Mouse (Mus musculus) spleen, adult 2 months (tissue): ENCODE data around the gene Otop2. TPM values are rescaled to one million over a fixed set of nuclear protein-coding genes. Genes with fewer than 3 reads are reported as not detected.

Experiments
- DNase-seq, 2 experiments: peaks; one replicate each; pipeline versions ENCODE4 v3.0.0 to v3.0.0-alpha.2; 2012 to 2021; ENCODE audit warnings: low spot score in 2 of 2, low read depth in 1 of 2
- H3K27ac ChIP-seq: fragments of 200-500 bp; 2 replicates; pipeline ENCODE4 v1.5.1; 2012; ENCODE audit warnings: low read length, inconsistent platforms; ENCODE audit not compliant: insufficient read depth
- H3K27me3 ChIP-seq: fragments of 200-500 bp; 2 replicates; pipeline ENCODE4 v1.6.1; 2012; ENCODE audit warnings: mild to moderate bottlenecking, moderate library complexity, low read length, inconsistent platforms; ENCODE audit not compliant: control insufficient read depth, insufficient read depth
- H3K36me3 ChIP-seq: fragments of 200-500 bp; 2 replicates; pipeline ENCODE4 v1.6.1; 2012; ENCODE audit warnings: mild to moderate bottlenecking, low read length, inconsistent platforms; ENCODE audit not compliant: control insufficient read depth, insufficient read depth
- H3K4me1 ChIP-seq: fragments of 200-500 bp; 2 replicates; pipeline ENCODE4 v1.6.1; 2011; ENCODE audit warnings: inconsistent platforms; ENCODE audit not compliant: control insufficient read depth, insufficient read depth, insufficient read length
- H3K4me3 ChIP-seq: fragments of 200-500 bp; 2 replicates; pipeline ENCODE4 v1.5.1; 2011; ENCODE audit warnings: mild to moderate bottlenecking, inconsistent platforms; ENCODE audit not compliant: insufficient read depth, insufficient read length; ENCODE audit errors: extremely low read depth
- CTCF ChIP-seq: fragments of 200-500 bp; IDR thresholded peaks from 2 replicates; pipeline ENCODE4 v1.5.1; 2011; ENCODE audit warnings: mild to moderate bottlenecking, inconsistent platforms; ENCODE audit not compliant: insufficient read depth, insufficient read length, insufficient replicate concordance; ENCODE audit errors: extremely low read depth
- POLR2A ChIP-seq: fragments of 200-500 bp; IDR thresholded peaks from 2 replicates; pipeline ENCODE4 v1.6.1; 2011; ENCODE audit warnings: low read depth, low read length, inconsistent platforms
- WGBS: fragments of 180-500 bp; shearing (Covaris S2); methylation state at CpG from one replicate; pipeline ENCODE4 v1.1.7; 2018; 5-methylcytosine and 5-hydroxymethylcytosine counted together
- polyA plus RNA-seq: library from polyadenylated mRNA; depleted of rRNA; stranded (reverse); fragments of >200 nt; gene quantifications from 2 replicates; pipeline ENCODE4 v1.2.3, GENCODE M21; 2012

Gene Otop2
- polyA plus RNA-seq, 1 experiment = not detected

GRCm38 (mm10) chr11:115370368-115370767, 63.4 kb downstream of the Otop2 start:
- WGBS = 64% methylated on average over 7 of the region's 7 CpGs

GRCm38 (mm10) chr11:115371354-115371753, 64.4 kb downstream of the Otop2 start:
- WGBS = 84% methylated on average over 8 of the region's 8 CpGs
- Histone ChIP-seq H3K27me3 (peaks cover 10% of the 10 kb centered on the region; the same call in 1 of the 2 replicates), H3K27ac (no peak overlapping the region), H3K36me3 (no peaks in the 10 kb centered on the region), H3K4me3 (no peak overlapping the region), H3K4me1 (peaks cover 12% of the 10 kb centered on the region)
- no peak for DNase-seq
- no peak for TF ChIP-seq CTCF
- no peak for TF ChIP-seq POLR2A

More at GRCm38 (mm10) chr11:115370368-115370767, 63.4 kb downstream of the Otop2 start:
- H3K4me3 ChIP-seq = no peak overlapping the region
- H3K27ac ChIP-seq = no peak overlapping the region
- TF ChIP-seq POLR2A (no peak), CTCF (no peak)
- DNase-seq = no peak
- no peaks in the 10 kb centered on the region for H3K36me3 ChIP-seq
- peaks cover 12% of the 10 kb centered on the region for H3K4me1 ChIP-seq
- H3K27me3 ChIP-seq = peaks cover 11% of the 10 kb centered on the region; the same call in 1 of the 2 replicates

GRCm38 (mm10) chr11:115372015-115372414, 65.1 kb downstream of the Otop2 start:
- Histone ChIP-seq H3K27me3 (peaks cover 7% of the 10 kb centered on the region; the same call in 1 of the 2 replicates), H3K27ac (no peak overlapping the region), H3K36me3 (no peaks in the 10 kb centered on the region), H3K4me1 (peaks cover 10% of the 10 kb centered on the region), H3K4me3 (no peak overlapping the region)
- WGBS = 85% methylated on average over 1 of the region's 1 CpGs
- TF ChIP-seq CTCF (no peak), POLR2A (no peak)
- no peak for DNase-seq

GRCm38 (mm10) chr11:115372737-115373136, 65.8 kb downstream of the Otop2 start:
- 44% methylated on average over 2 of the region's 2 CpGs for WGBS
- peaks cover 2% of the 10 kb centered on the region; the same call in 1 of the 2 replicates for H3K4me1 ChIP-seq

GRCm38 (mm10) chr11:115373805-115374694, 67.1 kb downstream of the Otop2 start:
- Histone ChIP-seq H3K4me1 (peaks cover 2% of the 10 kb centered on the region; the same call in 1 of the 2 replicates), H3K27ac (peak overlapping the region; percentile 10; the same call in 1 of the 2 replicates), H3K27me3 (peaks cover 3% of the 10 kb centered on the region), H3K36me3 (no peaks in the 10 kb centered on the region), H3K4me3 (peak overlapping the region; percentile 12; the same call in 1 of the 2 replicates)
- TF ChIP-seq POLR2A (no peak), CTCF (no peak)
- WGBS = 3% methylated on average over 30 of the region's 30 CpGs
- no peak for DNase-seq

More at GRCm38 (mm10) chr11:115372737-115373136, 65.8 kb downstream of the Otop2 start:
- Histone ChIP-seq H3K36me3 (no peaks in the 10 kb centered on the region), H3K27me3 (peaks cover 3% of the 10 kb centered on the region; the same call in 1 of the 2 replicates), H3K4me3 (no peak overlapping the region), H3K27ac (no peak overlapping the region)
- TF ChIP-seq POLR2A (no peak), CTCF (no peak)
- DNase-seq = no peak

GRCm38 (mm10) chr11:115374695-115375425, 67.9 kb downstream of the Otop2 start:
- no peak overlapping the region for H3K4me3 ChIP-seq
- DNase-seq = no peak
- no peak overlapping the region for H3K27ac ChIP-seq
- H3K4me1 ChIP-seq = peaks cover 2% of the 10 kb centered on the region; the same call in 1 of the 2 replicates
- TF ChIP-seq POLR2A = no peak
- no peak for TF ChIP-seq CTCF
- no peaks in the 10 kb centered on the region for H3K36me3 ChIP-seq
- H3K27me3 ChIP-seq = peaks cover 3% of the 10 kb centered on the region
- 63% methylated on average over 12 of the region's 12 CpGs for WGBS

- Histone ChIP-seq H3K4me1 (peaks cover 4% of the 10 kb centered on the region), H3K27ac (no peak overlapping the region), H3K36me3 (no peaks in the 10 kb centered on the region), H3K27me3 (peaks cover 8% of the 10 kb centered on the region), H3K4me3 (no peak overlapping the region)
- DNase-seq = no peak
- WGBS = 66% methylated on average over 7 of the region's 7 CpGs
- no peak for TF ChIP-seq POLR2A
- no peak for TF ChIP-seq CTCF
These were observed 69.8 kb downstream of the Otop2 start for GRCm38 (mm10) chr11:115376722-115377121.
